16 mouse cellular contexts compared by ENCODE assay signal in the genomic region with DNA sequence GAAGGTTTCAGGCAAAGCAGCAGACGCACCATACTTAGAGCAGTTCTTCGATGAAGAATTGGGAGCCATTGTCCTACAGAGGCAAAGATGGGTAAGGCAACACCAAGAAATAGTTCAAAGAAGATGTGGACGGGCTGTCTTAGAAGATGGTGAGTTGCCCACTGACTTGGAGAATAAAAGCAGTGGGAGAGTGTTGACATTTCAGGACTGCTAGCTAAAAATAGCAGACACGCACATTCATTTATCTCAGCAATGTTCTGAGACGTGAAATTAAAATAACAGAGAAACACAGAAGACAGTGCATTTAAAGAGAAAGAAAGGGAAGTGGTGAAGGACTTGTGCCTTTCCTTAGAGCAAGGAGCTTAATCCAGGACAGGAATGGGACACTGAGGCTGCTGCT. TPM values are rescaled to one million over a fixed set of nuclear protein-coding genes. Genes with fewer than 3 reads are reported as not detected.
DNase-seq lines count a peak whose midpoint lies in the region; ATAC-seq and TF ChIP-seq lines count a peak whose summit lies in the region.
"Had no signal": no experiment of that assay in that cellular context is flagged by ENCODE, and none has a peak within 500 bp of the region (broad histone marks: within the 10 kb centered on the region; RNA-seq: fewer than 3 reads in every experiment).

No protein-coding gene starts in this region.

- no peaks in the 10 kb centered on the region for H3K9me3 ChIP-seq in heart, embryonic 11.5 days (replicated peaks; ENCODE audit: control insufficient read depth, low read length)
- H3K9me3 ChIP-seq in heart, embryonic 13.5 days = no peaks in the 10 kb centered on the region
- H3K9me3 ChIP-seq in midbrain, embryonic 11.5 days (ENCODE audit: control insufficient read depth, low read length) = no peaks in the 10 kb centered on the region
- H3K9me3 ChIP-seq: hindbrain, embryonic 12.5 days; neural tube, embryonic 13.5 days had no signal

- peak overlapping the region; percentile 40 for H3K4me2 ChIP-seq in heart, embryonic 11.5 days
- H3K4me2 ChIP-seq in heart, embryonic 13.5 days = peak overlapping the region; percentile 51
- no peak overlapping the region for H3K4me2 ChIP-seq in midbrain, embryonic 11.5 days
- H3K4me2 ChIP-seq: hindbrain, embryonic 12.5 days; neural tube, embryonic 13.5 days had no signal

- WGBS in heart, embryonic 11.5 days (ENCODE audit: insufficient replicate concordance) = 44% methylated on average over 5 of the region's 5 CpGs
- 35% methylated on average over 5 of the region's 5 CpGs for WGBS in heart, embryonic 13.5 days
- WGBS in small intestine, adult 2 months = 80% methylated on average over 5 of the region's 5 CpGs
- WGBS in midbrain, embryonic 11.5 days = 76% methylated on average over 5 of the region's 5 CpGs

- peaks cover 13% of the 10 kb centered on the region for H3K4me1 ChIP-seq in heart, embryonic 11.5 days (ENCODE audit: control insufficient read depth, insufficient read depth, low read length)
- peaks cover 38% of the 10 kb centered on the region for H3K4me1 ChIP-seq in heart, embryonic 13.5 days
- no peaks in the 10 kb centered on the region for H3K4me1 ChIP-seq in small intestine, adult 2 months (ENCODE audit: control insufficient read depth, insufficient read depth, insufficient read length, low read length)
- no peaks in the 10 kb centered on the region for H3K4me1 ChIP-seq in midbrain, embryonic 11.5 days (ENCODE audit: control insufficient read depth, insufficient read depth, low read length)
- H3K4me1 ChIP-seq: hindbrain, embryonic 12.5 days; neural tube, embryonic 13.5 days had no signal

- H3K27me3 ChIP-seq in heart, embryonic 11.5 days (ENCODE audit: control insufficient read depth, insufficient read depth, low read length) = no peaks in the 10 kb centered on the region
- no peaks in the 10 kb centered on the region for H3K27me3 ChIP-seq in heart, embryonic 13.5 days (replicated peaks)
- no peaks in the 10 kb centered on the region for H3K27me3 ChIP-seq in small intestine, adult 2 months (ENCODE audit: control insufficient read depth, insufficient read depth, low read length)
- no peaks in the 10 kb centered on the region for H3K27me3 ChIP-seq in midbrain, embryonic 11.5 days (ENCODE audit: control insufficient read depth, insufficient read depth, low read length)
- H3K27me3 ChIP-seq: hindbrain, embryonic 12.5 days; neural tube, embryonic 13.5 days had no signal

- intact Hi-C loops in heart, postnatal 25 days (cut with DNase I) = no loop called here
- intact Hi-C loops in left cerebral cortex, postnatal 36 days (cut with DNase I) = no loop called here

- no peak for DNase-seq in heart, postnatal 25 days (ENCODE audit: low spot score)
- DNase-seq in brain, adult 2 months (ENCODE audit: low read depth, low spot score) = peak; percentile 56
- no peak for DNase-seq in left cerebral cortex, postnatal 36 days (ENCODE audit: low spot score in 2 of 2)
- no peak for DNase-seq in midbrain, embryonic 11.5 days (ENCODE audit: low spot score, missing footprints)
- DNase-seq: cerebellum, adult 2 months; kidney, postnatal 36 days; midbrain, embryonic 14.5 days; thymus, adult 2 months had no signal

- no peaks in the 10 kb centered on the region for H3K36me3 ChIP-seq in heart, embryonic 11.5 days (ENCODE audit: control insufficient read depth, insufficient read depth, low read length)
- no peaks in the 10 kb centered on the region for H3K36me3 ChIP-seq in heart, embryonic 13.5 days
- no peaks in the 10 kb centered on the region for H3K36me3 ChIP-seq in small intestine, adult 2 months (ENCODE audit: control insufficient read depth, insufficient read depth, low read length)
- no peaks in the 10 kb centered on the region for H3K36me3 ChIP-seq in midbrain, embryonic 11.5 days (ENCODE audit: control insufficient read depth, insufficient read depth, low read length)
- H3K36me3 ChIP-seq: hindbrain, embryonic 12.5 days; neural tube, embryonic 13.5 days had no signal

- no peak for ATAC-seq in heart, embryonic 11.5 days (replicated peaks; ENCODE audit: insufficient number of reproducible peaks, low FRiP score, low TSS enrichment)
- ATAC-seq in heart, embryonic 13.5 days (ENCODE audit: extremely low read depth, insufficient number of reproducible peaks, low FRiP score, low TSS enrichment) = no peak
- ATAC-seq in midbrain, embryonic 11.5 days (ENCODE audit: low FRiP score) = no peak
- ATAC-seq: forebrain, embryonic 14.5 days had no signal

- H3K27ac ChIP-seq in heart, embryonic 11.5 days (ENCODE audit: low read depth, low read length) = peak overlapping the region; percentile 67; the same call in 1 of the 2 replicates
- peak overlapping the region; percentile 89 for H3K27ac ChIP-seq in heart, embryonic 13.5 days (replicated peaks)
- peak overlapping the region; percentile 31 for H3K27ac ChIP-seq in small intestine, adult 2 months (ENCODE audit: insufficient read depth, low read depth, low read length)
- H3K27ac ChIP-seq in midbrain, embryonic 11.5 days (ENCODE audit: low read depth, low read length) = no peak overlapping the region
- H3K27ac ChIP-seq: hindbrain, embryonic 12.5 days; liver, embryonic 14.5 days; neural tube, embryonic 13.5 days had no signal

- no peak overlapping the region for H3K9ac ChIP-seq in heart, embryonic 11.5 days (ENCODE audit: low read depth, low read length)
- H3K9ac ChIP-seq in heart, embryonic 13.5 days = no peak overlapping the region
- H3K9ac ChIP-seq in midbrain, embryonic 11.5 days (ENCODE audit: low read length) = no peak overlapping the region
- H3K9ac ChIP-seq: hindbrain, embryonic 12.5 days; liver, embryonic 14.5 days; neural tube, embryonic 13.5 days had no signal

- no peak for TF ChIP-seq CTCF in small intestine, adult 2 months (IDR thresholded peaks at IDR 0.05; ENCODE audit: extremely low read depth, insufficient read length, insufficient replicate concordance, low read depth, low read length)

- no peak overlapping the region for H3K4me3 ChIP-seq in heart, embryonic 11.5 days (ENCODE audit: low read depth, low read length)
- H3K4me3 ChIP-seq in heart, embryonic 13.5 days = no peak overlapping the region
- H3K4me3 ChIP-seq in small intestine, adult 2 months (ENCODE audit: low read depth, low read length) = no peak overlapping the region
- no peak overlapping the region for H3K4me3 ChIP-seq in midbrain, embryonic 11.5 days (ENCODE audit: low read depth, low read length)
- H3K4me3 ChIP-seq: erythroblast, embryonic 14.5 days; hindbrain, embryonic 12.5 days; neural tube, embryonic 13.5 days had no signal

- TF ChIP-seq POLR2A in small intestine, adult 2 months (IDR thresholded peaks at IDR 0.05; ENCODE audit: low read depth, low read length) = no peak

RNA-seq across cellular contexts. Expression of gene Ppm1e, which starts 59.8 kb away (rescaled TPM):
- 3.8 and 4.2 TPM in 2 replicates for polyA plus RNA-seq in heart, embryonic 11.5 days (2014; fragmentation: Nextera tagmentation; extraction: Ambion mirVana)
- 10 to 100 TPM in 1 of 2 experiments, 1 to 10 TPM in 1; 8.1 to 10.0 TPM for total RNA-seq in heart, postnatal 25 days (2021)
- 3.4 TPM in 2 replicates for polyA plus RNA-seq in heart, embryonic 13.5 days (2015; fragmentation: Nextera tagmentation; extraction: Ambion mirVana)
- polyA plus RNA-seq in small intestine, adult 2 months (2012; rRNA removed) = 0.53 and 0.80 TPM in 2 replicates
- 100 to 1,000 TPM; 146 to 158 TPM for total RNA-seq in left cerebral cortex, postnatal 36 days (2021)
- polyA plus RNA-seq in midbrain, embryonic 11.5 days (2014; fragmentation: Nextera tagmentation; extraction: Ambion mirVana) = 12.4 and 16.5 TPM in 2 replicates
